Mouse (Mus musculus) fat pad, adult 2 months (tissue): ENCODE data around the gene Drc3.

Source experiments
- DNase-seq: peaks from one replicate; pipeline ENCODE4 v3.0.0-alpha.2; 2011; ENCODE audit warnings: low read depth, low spot score; ENCODE audit errors: extremely low read depth

Drc3 gene

GRCm38 (mm10) chr11:60352559-60353411 is at the start of gene Drc3, which contains the start of gene Tom1l2:
Drc3 (plus strand) TSS chr11:60353329.
Tom1l2 (minus strand) TSS chr11:60352905.
- DNase-seq: peak; percentile 99

- DNase-seq: no peak
These were observed 49.6 kb upstream of the Drc3 start for GRCm38 (mm10) chr11:60303497-60303896.

GRCm38 (mm10) chr11:60305611-60306010 is 47.5 kb upstream of the Drc3 start:
- no peak for DNase-seq

GRCm38 (mm10) chr11:60306834-60307233 is 46.3 kb upstream of the Drc3 start:
- no peak for DNase-seq

- no peak for DNase-seq
These were observed 45.7 kb upstream of the Drc3 start for GRCm38 (mm10) chr11:60307375-60307825.

- no peak for DNase-seq
These were observed 45.1 kb upstream of the Drc3 start for GRCm38 (mm10) chr11:60308061-60308460.

- DNase-seq: no peak
These were observed 44.5 kb upstream of the Drc3 start for GRCm38 (mm10) chr11:60308506-60309116.

GRCm38 (mm10) chr11:60309875-60310274 is 43.3 kb upstream of the Drc3 start:
- no peak for DNase-seq

GRCm38 (mm10) chr11:60311025-60311854 is 41.9 kb upstream of the Drc3 start:
- DNase-seq: no peak

GRCm38 (mm10) chr11:60316250-60316649 is 36.9 kb upstream of the Drc3 start:
- DNase-seq: no peak

GRCm38 (mm10) chr11:60316883-60317282 is 36.2 kb upstream of the Drc3 start:
- DNase-seq: no peak

- DNase-seq: no peak
These were observed 35.6 kb upstream of the Drc3 start for GRCm38 (mm10) chr11:60317376-60318102.

- DNase-seq: no peak
These were observed 34.4 kb upstream of the Drc3 start for GRCm38 (mm10) chr11:60318716-60319115.

GRCm38 (mm10) chr11:60319257-60320066 is 33.7 kb upstream of the Drc3 start:
- no peak for DNase-seq

GRCm38 (mm10) chr11:60320426-60321037 is 32.6 kb upstream of the Drc3 start:
- no peak for DNase-seq

GRCm38 (mm10) chr11:60321438-60321837 is 31.7 kb upstream of the Drc3 start:
- DNase-seq: no peak

GRCm38 (mm10) chr11:60323731-60324130 is 29.4 kb upstream of the Drc3 start:
- no peak for DNase-seq

GRCm38 (mm10) chr11:60330551-60330950 is 22.6 kb upstream of the Drc3 start:
- no peak for DNase-seq

GRCm38 (mm10) chr11:60333461-60333860 is 19.7 kb upstream of the Drc3 start:
- no peak for DNase-seq
